Mouse (Mus musculus) bone marrow macrophage, adult 2 months (primary cell): ENCODE results near the gene Uqcr11.

ENCODE experiments used
- CTCF ChIP-seq: IDR thresholded peaks from 2 replicates; pipeline ENCODE4 v1.5.1; 2012; ENCODE audit warnings: low read depth, mild to moderate bottlenecking, low read length, moderate library complexity
- POLR2A ChIP-seq: IDR thresholded peaks from 2 replicates; pipeline ENCODE4 v1.6.1; 2012; ENCODE audit warnings: mild to moderate bottlenecking, low read depth, low read length, borderline replicate concordance

GRCm38 (mm10) chr10:80395025-80395627, 11.5 kb downstream of the Uqcr11 start:
- TF ChIP-seq POLR2A = no peak
- no peak for TF ChIP-seq CTCF
